In the genomic region with DNA sequence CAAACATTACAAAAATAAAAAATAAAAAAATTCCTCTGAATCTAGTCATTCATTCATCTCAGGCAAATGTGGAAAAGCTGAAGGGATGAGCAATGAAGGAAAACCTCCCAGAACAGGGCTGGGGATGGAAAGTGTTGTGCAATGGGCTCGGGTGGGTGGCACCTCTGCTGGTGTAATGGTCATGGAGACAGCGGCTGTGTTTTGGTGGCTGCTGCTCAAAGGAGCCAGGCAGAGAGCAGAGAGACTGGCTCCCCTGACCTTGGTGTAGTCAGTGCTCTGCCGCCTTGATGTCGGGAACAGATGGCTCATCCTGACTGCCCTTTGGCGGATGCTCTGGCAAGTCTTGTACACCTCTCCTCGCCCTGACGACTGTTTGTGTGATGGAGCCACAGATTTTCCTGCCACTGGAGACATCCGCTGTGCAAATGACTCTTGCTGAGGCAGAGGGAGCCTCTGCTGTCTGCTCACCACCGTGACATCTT, we compare ENCODE assay signal across 8 mouse cellular contexts. TPM values are rescaled to one million over a fixed set of nuclear protein-coding genes. Genes with fewer than 3 reads are reported as not detected.
A peak's percentile ranks its signal among the peaks of the same experiment; 100 is the strongest.
DNase-seq lines count a peak whose midpoint lies in the region; ATAC-seq and TF ChIP-seq lines count a peak whose summit lies in the region.

No protein-coding gene starts in this region.

- peaks cover 10% of the 10 kb centered on the region for H3K4me1 ChIP-seq in intestine, embryonic 15.5 days (replicated peaks)
- H3K4me1 ChIP-seq in stomach, postnatal 0 days (replicated peaks; ENCODE audit: control insufficient read depth, insufficient read depth): no peaks in the 10 kb centered on the region

- no peaks in the 10 kb centered on the region for H3K36me3 ChIP-seq in intestine, embryonic 15.5 days
- no peaks in the 10 kb centered on the region for H3K36me3 ChIP-seq in stomach, postnatal 0 days (ENCODE audit: control insufficient read depth, insufficient read depth, low read length)

- no peak overlapping the region for H3K4me2 ChIP-seq in intestine, embryonic 15.5 days (replicated peaks)
- H3K4me2 ChIP-seq in stomach, postnatal 0 days (replicated peaks; ENCODE audit: low read depth): no peak overlapping the region

- no peaks in the 10 kb centered on the region for H3K27me3 ChIP-seq in intestine, embryonic 15.5 days (replicated peaks)
- no peaks in the 10 kb centered on the region for H3K27me3 ChIP-seq in stomach, postnatal 0 days (ENCODE audit: control insufficient read depth, insufficient read depth, low read length)

- TF ChIP-seq EP300 in stomach, postnatal 0 days (optimal IDR thresholded peaks at IDR 0.05): no peak

- TF ChIP-seq CTCF in layer of hippocampus, adult 2 months (conservative IDR thresholded peaks at IDR 0.05): peak; percentile 16
- no peak for TF ChIP-seq CTCF in stomach, postnatal 0 days (IDR thresholded peaks at IDR 0.05; ENCODE audit: low read depth)

- no peak overlapping the region for H3K9ac ChIP-seq in intestine, embryonic 15.5 days
- no peak overlapping the region for H3K9ac ChIP-seq in stomach, postnatal 0 days (ENCODE audit: low read length)

- H3K4me3 ChIP-seq in layer of hippocampus, adult 2 months: no peak overlapping the region
- no peak overlapping the region for H3K4me3 ChIP-seq in intestine, embryonic 15.5 days (replicated peaks)
- no peak overlapping the region for H3K4me3 ChIP-seq in stomach, postnatal 0 days (ENCODE audit: low read depth, low read length)

- DNase-seq in layer of hippocampus, adult 2 months (ENCODE audit: low spot score in 2 of 2): no peak
- no peak for DNase-seq in layer of hippocampus, postnatal 25 days (ENCODE audit: extremely low spot score in 1 of 2, low spot score in 1 of 2)
- DNase-seq in NIH3T3 (ENCODE audit: low read depth) (peak; percentile 91), liver (peak; percentile 22)
- peak; percentile 81 for DNase-seq in cerebellum, adult 9-10 months
- DNase-seq in kidney, adult 11 months: no peak
- DNase-seq in stomach, postnatal 0 days (ENCODE audit: low spot score): no peak

- peak overlapping the region; percentile 39 for H3K27ac ChIP-seq in layer of hippocampus, adult 2 months
- H3K27ac ChIP-seq in intestine, embryonic 15.5 days: no peak overlapping the region
- H3K27ac ChIP-seq in stomach, postnatal 0 days (replicated peaks): no peak overlapping the region

- H3K9me3 ChIP-seq in intestine, embryonic 15.5 days: no peaks in the 10 kb centered on the region
- no peaks in the 10 kb centered on the region for H3K9me3 ChIP-seq in stomach, postnatal 0 days (ENCODE audit: control insufficient read depth, low read length)

- no peak for ATAC-seq in intestine, embryonic 15.5 days
- ATAC-seq in stomach, postnatal 0 days (ENCODE audit: low FRiP score, low TSS enrichment): no peak

- WGBS in intestine, embryonic 15.5 days: 43% methylated on average over 9 of the region's 9 CpGs
- WGBS in stomach, postnatal 0 days: 49% methylated on average over 9 of the region's 9 CpGs

RNA-seq across cellular contexts. Expression of a gene that starts 32.1 kb away (rescaled TPM):
- 10 to 100 TPM; 13.8 to 18.0 TPM for total RNA-seq in layer of hippocampus, adult 2 months (2021)
- 10 to 100 TPM in 1 of 2 experiments, 1 to 10 TPM in 1; 9.2 to 11.2 TPM for total RNA-seq in layer of hippocampus, postnatal 25 days (2021)
- polyA plus RNA-seq in intestine, embryonic 15.5 days (2015; fragmentation: Nextera tagmentation; extraction: Ambion mirVana): 2.3 and 2.8 TPM in 2 replicates
- polyA plus RNA-seq in stomach, postnatal 0 days (2015; fragmentation: Nextera tagmentation; extraction: Ambion mirVana): 4.7 and 5.3 TPM in 2 replicates

RNA-seq across cellular contexts. Expression of a gene that starts 45.5 kb away (rescaled TPM):
- total RNA-seq in layer of hippocampus, adult 2 months (2021): under 1 TPM in 1 of 2 experiments, not detected in 1; 0.31 TPM
- under 1 TPM in 1 of 2 experiments, not detected in 1; 0.49 TPM for total RNA-seq in layer of hippocampus, postnatal 25 days (2021)
- polyA plus RNA-seq in intestine, embryonic 15.5 days (2015; fragmentation: Nextera tagmentation; extraction: Ambion mirVana): 1.2 TPM in 2 replicates
- 1.3 and 1.6 TPM in 2 replicates for polyA plus RNA-seq in stomach, postnatal 0 days (2015; fragmentation: Nextera tagmentation; extraction: Ambion mirVana)

Comparison
In these comparisons a context has a peak if more than half of its experiments do, and no peak if none do; other contexts are left out.
1. DNase-seq: peak in NIH3T3 (single experiment), cerebellum, adult 9-10 months (single experiment) and liver (single experiment); none in layer of hippocampus, adult 2 months (0 of 2), layer of hippocampus, postnatal 25 days (0 of 2), kidney, adult 11 months (single experiment) and stomach, postnatal 0 days (single experiment).